Mouse (Mus musculus): ENCODE data around the gene Zfhx3. TPM values are rescaled to one million over a fixed set of nuclear protein-coding genes. Genes with fewer than 3 reads are reported as not detected.
A peak's percentile ranks its signal among the peaks of the same experiment; 100 is the strongest.

Gene Zfhx3
- total RNA-seq, 2 experiments from 2014 or later, result 3.4 to 4.3 TPM

- DNase-seq (ENCODE audit: extremely low spot score in 1 of 2, low spot score in 1 of 2), result no peak
Measured at GRCm38 (mm10) chr8:108867482-108868258, 925.2 kb downstream of the Zfhx3 start.

- DNase-seq (ENCODE audit: extremely low spot score in 1 of 2, low spot score in 1 of 2), result no peak
Measured at GRCm38 (mm10) chr8:108868259-108869090, 926.0 kb downstream of the Zfhx3 start.

- no peak for DNase-seq (ENCODE audit: extremely low spot score in 1 of 2, low spot score in 1 of 2)
Measured at GRCm38 (mm10) chr8:108869420-108869819, 927.0 kb downstream of the Zfhx3 start.

- no peak for DNase-seq (ENCODE audit: extremely low spot score in 1 of 2, low spot score in 1 of 2)
Measured at GRCm38 (mm10) chr8:108869935-108870334, 927.5 kb downstream of the Zfhx3 start.

GRCm38 (mm10) chr8:108870371-108870770, 927.9 kb downstream of the Zfhx3 start:
- no peak for DNase-seq (ENCODE audit: extremely low spot score in 1 of 2, low spot score in 1 of 2)

GRCm38 (mm10) chr8:108875722-108876121, 933.3 kb downstream of the Zfhx3 start:
- DNase-seq (ENCODE audit: extremely low spot score in 1 of 2, low spot score in 1 of 2), result no peak

- no peak for DNase-seq (ENCODE audit: extremely low spot score in 1 of 2, low spot score in 1 of 2)
Measured at GRCm38 (mm10) chr8:108880101-108880500, 937.7 kb downstream of the Zfhx3 start.

GRCm38 (mm10) chr8:108881336-108881735, 938.9 kb downstream of the Zfhx3 start:
- DNase-seq (ENCODE audit: extremely low spot score in 1 of 2, low spot score in 1 of 2), result no peak

GRCm38 (mm10) chr8:108882073-108882472, 939.6 kb downstream of the Zfhx3 start:
- no peak for DNase-seq (ENCODE audit: extremely low spot score in 1 of 2, low spot score in 1 of 2)

GRCm38 (mm10) chr8:108883381-108883780, 940.9 kb downstream of the Zfhx3 start:
- DNase-seq (ENCODE audit: extremely low spot score in 1 of 2, low spot score in 1 of 2), result no peak

- no peak for DNase-seq (ENCODE audit: extremely low spot score in 1 of 2, low spot score in 1 of 2)
Measured at GRCm38 (mm10) chr8:108884947-108885346, 942.5 kb downstream of the Zfhx3 start.

GRCm38 (mm10) chr8:108885450-108885849, 943.0 kb downstream of the Zfhx3 start:
- DNase-seq (ENCODE audit: extremely low spot score in 1 of 2, low spot score in 1 of 2), result no peak

- no peak for DNase-seq (ENCODE audit: extremely low spot score in 1 of 2, low spot score in 1 of 2)
Measured at GRCm38 (mm10) chr8:108885861-108886260, 943.4 kb downstream of the Zfhx3 start.

GRCm38 (mm10) chr8:108886599-108887255, 944.3 kb downstream of the Zfhx3 start:
- DNase-seq (ENCODE audit: extremely low spot score in 1 of 2, low spot score in 1 of 2), result peak; percentile 52 to 83

- no peak for DNase-seq (ENCODE audit: extremely low spot score in 1 of 2, low spot score in 1 of 2)
Measured at GRCm38 (mm10) chr8:108887256-108887615, 944.8 kb downstream of the Zfhx3 start.

- DNase-seq (ENCODE audit: extremely low spot score in 1 of 2, low spot score in 1 of 2), result no peak
Measured at GRCm38 (mm10) chr8:108887890-108888289, 945.4 kb downstream of the Zfhx3 start.

- DNase-seq (ENCODE audit: extremely low spot score in 1 of 2, low spot score in 1 of 2), result no peak
Measured at GRCm38 (mm10) chr8:108888924-108889323, 946.5 kb downstream of the Zfhx3 start.

GRCm38 (mm10) chr8:108889406-108889805, 947.0 kb downstream of the Zfhx3 start:
- no peak for DNase-seq (ENCODE audit: extremely low spot score in 1 of 2, low spot score in 1 of 2)

- no peak for DNase-seq (ENCODE audit: extremely low spot score in 1 of 2, low spot score in 1 of 2)
Measured at GRCm38 (mm10) chr8:108894287-108894686, 951.8 kb downstream of the Zfhx3 start.

GRCm38 (mm10) chr8:108896468-108897346, 954.3 kb downstream of the Zfhx3 start:
- DNase-seq (ENCODE audit: extremely low spot score in 1 of 2, low spot score in 1 of 2), result peak; percentile 36 to 66

Measured in layer of hippocampus, postnatal 25 days (tissue).